11 mouse cellular contexts compared by ENCODE assay signal in genomic region chr11:68383519-68383918, GRCm38 (mm10). TPM values are rescaled to one million over a fixed set of nuclear protein-coding genes. Genes with fewer than 3 reads are reported as not detected.
DNase-seq lines count a peak whose midpoint lies in the region; ATAC-seq and TF ChIP-seq lines count a peak whose summit lies in the region.
"Had no signal": no experiment of that assay in that cellular context is flagged by ENCODE, and none has a peak within 500 bp of the region (broad histone marks: within the 10 kb centered on the region; RNA-seq: fewer than 3 reads in every experiment).

No protein-coding gene starts in this region.

- peak overlapping the region; percentile 80 for H3K4me2 ChIP-seq in heart, postnatal 0 days (ENCODE audit: low read depth, low read length)
- peak overlapping the region; percentile 96 for H3K4me2 ChIP-seq in forebrain, embryonic 12.5 days

- ATAC-seq in heart, postnatal 0 days (ENCODE audit: insufficient read depth, low read depth) = no peak
- ATAC-seq in forebrain, embryonic 12.5 days (ENCODE audit: low FRiP score) = no peak

- H3K27ac ChIP-seq in heart, postnatal 0 days (ENCODE audit: low read depth) = no peak overlapping the region
- H3K27ac ChIP-seq in forebrain, embryonic 12.5 days = no peak overlapping the region
- H3K27ac ChIP-seq in limb, embryonic 10.5 days = no peak overlapping the region
- no peak overlapping the region for H3K27ac ChIP-seq in small intestine, adult 2 months (ENCODE audit: insufficient read depth, low read depth, low read length)
- H3K27ac ChIP-seq: macrophage had no signal

- H3K9ac ChIP-seq in heart, postnatal 0 days (replicated peaks; ENCODE audit: low read depth, low read length) = 0 out of 2 replicates have a peak overlapping the region, but pooled peaks have one; percentile 10
- peak overlapping the region; percentile 40 for H3K9ac ChIP-seq in forebrain, embryonic 12.5 days

- 0 out of 2 replicates have a peak, but pooled peaks cover 3% of the 10 kb centered on the region for H3K36me3 ChIP-seq in heart, postnatal 0 days (replicated peaks; ENCODE audit: control insufficient read depth, insufficient read depth, low read length)
- no peaks in the 10 kb centered on the region for H3K36me3 ChIP-seq in forebrain, embryonic 12.5 days (replicated peaks)
- no peaks in the 10 kb centered on the region for H3K36me3 ChIP-seq in limb, embryonic 10.5 days
- no peaks in the 10 kb centered on the region for H3K36me3 ChIP-seq in small intestine, adult 2 months (ENCODE audit: control insufficient read depth, insufficient read depth, low read length)

- TF ChIP-seq POLR2A in small intestine, adult 2 months (IDR thresholded peaks at IDR 0.05; ENCODE audit: low read depth, low read length) = no peak

- H3K27me3 ChIP-seq in heart, postnatal 0 days (ENCODE audit: control insufficient read depth, insufficient read depth, low read length) = peaks cover 29% of the 10 kb centered on the region
- peaks cover 79% of the 10 kb centered on the region for H3K27me3 ChIP-seq in forebrain, embryonic 12.5 days
- peaks cover 89% of the 10 kb centered on the region for H3K27me3 ChIP-seq in limb, embryonic 10.5 days (ENCODE audit: low read depth, poor library complexity, severe bottlenecking)
- peaks cover 34% of the 10 kb centered on the region for H3K27me3 ChIP-seq in small intestine, adult 2 months (ENCODE audit: control insufficient read depth, insufficient read depth, low read length)

- DNase-seq in heart, postnatal 0 days (ENCODE audit: low spot score) = no peak
- no peak for DNase-seq in heart, postnatal 4 days
- peak; percentile 61 for DNase-seq in limb, embryonic 10.5 days (ENCODE audit: low spot score)
- DNase-seq in urinary bladder, postnatal 36 days (ENCODE audit: low spot score in 2 of 2) = no peak
- no peak for DNase-seq in thymus, postnatal 10 days (ENCODE audit: low spot score in 2 of 2)
- no peak for DNase-seq in adrenal gland, postnatal 14 days
- DNase-seq: adrenal gland, adult 8-10 months; cerebellum, postnatal 14 days had no signal

- 40% methylated on average over 10 of the region's 10 CpGs for WGBS in heart, postnatal 0 days
- 2% methylated on average over 10 of the region's 10 CpGs for WGBS in forebrain, embryonic 12.5 days
- 3% methylated on average over 10 of the region's 10 CpGs for WGBS in limb, embryonic 10.5 days
- 26% methylated on average over 10 of the region's 10 CpGs for WGBS in small intestine, adult 2 months

- H3K4me1 ChIP-seq in heart, postnatal 0 days (ENCODE audit: control insufficient read depth, insufficient read depth) = peaks cover 20% of the 10 kb centered on the region
- peaks cover 60% of the 10 kb centered on the region for H3K4me1 ChIP-seq in forebrain, embryonic 12.5 days
- H3K4me1 ChIP-seq in limb, embryonic 10.5 days = peaks cover 67% of the 10 kb centered on the region
- peaks cover 11% of the 10 kb centered on the region for H3K4me1 ChIP-seq in small intestine, adult 2 months (ENCODE audit: control insufficient read depth, insufficient read depth, insufficient read length, low read length)

- no peaks in the 10 kb centered on the region for H3K9me3 ChIP-seq in heart, postnatal 0 days (replicated peaks; ENCODE audit: control insufficient read depth, low read length)
- no peaks in the 10 kb centered on the region for H3K9me3 ChIP-seq in forebrain, embryonic 12.5 days
- H3K9me3 ChIP-seq in limb, embryonic 10.5 days (replicated peaks) = no peaks in the 10 kb centered on the region

- H3K4me3 ChIP-seq in heart, postnatal 0 days (ENCODE audit: low read depth, low read length) = peak overlapping the region; percentile 79
- peak overlapping the region; percentile 69 for H3K4me3 ChIP-seq in forebrain, embryonic 12.5 days (replicated peaks)
- peak overlapping the region; percentile 74 for H3K4me3 ChIP-seq in limb, embryonic 10.5 days
- H3K4me3 ChIP-seq in small intestine, adult 2 months (ENCODE audit: low read depth, low read length) = 0 out of 2 replicates have a peak overlapping the region, but pooled peaks have one; percentile 0

- TF ChIP-seq CTCF in heart, postnatal 0 days (IDR thresholded peaks at IDR 0.05; ENCODE audit: low read depth) = no peak
- TF ChIP-seq CTCF in small intestine, adult 2 months (IDR thresholded peaks at IDR 0.05; ENCODE audit: extremely low read depth, insufficient read length, insufficient replicate concordance, low read depth, low read length) = no peak

- no peak for TF ChIP-seq EP300 in heart, postnatal 0 days (IDR thresholded peaks at IDR 0.05; ENCODE audit: low read depth)

RNA-seq across cellular contexts. Expression of gene Ntn1, which starts 17.1 kb away (rescaled TPM):
- total RNA-seq in heart, postnatal 0 days (2014; rRNA removed; ENCODE audit: low replicate concordance) = 117 and 136 TPM in 2 replicates
- polyA plus RNA-seq in heart, postnatal 0 days (2015; fragmentation: Nextera tagmentation; extraction: Ambion mirVana) = 21.3 and 24.8 TPM in 2 replicates
- 100 to 1,000 TPM in 1 of 2 experiments, 10 to 100 TPM in 1; 85.3 to 101 TPM for total RNA-seq in heart, postnatal 4 days (2021)
- polyA plus RNA-seq in forebrain, embryonic 12.5 days (2016; fragmentation: Nextera tagmentation; extraction: Ambion mirVana) = 14.2 and 18.1 TPM in 2 replicates
- polyA plus RNA-seq in limb, embryonic 10.5 days (2016; fragmentation: Nextera tagmentation; extraction: Ambion mirVana) = 4.8 and 7.7 TPM in 2 replicates
- polyA plus RNA-seq in small intestine, adult 2 months (2012; rRNA removed) = 22.7 and 23.7 TPM in 2 replicates
- total RNA-seq in adrenal gland, postnatal 14 days (2021) = 7.5 and 8.8 TPM in 2 replicates

RNA-seq across cellular contexts. Expression of gene Pik3r5, which starts 48.4 kb away (rescaled TPM):
- 1.5 and 2.0 TPM in 2 replicates for total RNA-seq in heart, postnatal 0 days (2014; rRNA removed; ENCODE audit: low replicate concordance)
- 0.82 and 0.84 TPM in 2 replicates for polyA plus RNA-seq in heart, postnatal 0 days (2015; fragmentation: Nextera tagmentation; extraction: Ambion mirVana)
- total RNA-seq in heart, postnatal 4 days (2021) = 1 to 10 TPM; 1.2 TPM
- 0.24 and 0.29 TPM in 2 replicates for polyA plus RNA-seq in forebrain, embryonic 12.5 days (2016; fragmentation: Nextera tagmentation; extraction: Ambion mirVana)
- polyA plus RNA-seq in limb, embryonic 10.5 days (2016; fragmentation: Nextera tagmentation; extraction: Ambion mirVana) = 1.3 and 1.5 TPM in 2 replicates
- 4.3 and 8.9 TPM in 2 replicates for polyA plus RNA-seq in small intestine, adult 2 months (2012; rRNA removed)
- 0.67 and 4.2 TPM in 2 replicates for total RNA-seq in adrenal gland, postnatal 14 days (2021)

Comparison
In these comparisons a context has a peak if more than half of its experiments do, and no peak if none do; other contexts are left out.
1. H3K4me3 ChIP-seq: peak in every context shown above with its lines; median percentile 79 in heart, postnatal 0 days; 74 in limb, embryonic 10.5 days; 69 in forebrain, embryonic 12.5 days; 0 in small intestine, adult 2 months.